Mouse (Mus musculus): ENCODE results near the gene Tmem190. TPM values are rescaled to one million over a fixed set of nuclear protein-coding genes. Genes with fewer than 3 reads are reported as not detected.

Tmem190 gene
- polyA plus RNA-seq, 1 experiment: not detected

DNA sequence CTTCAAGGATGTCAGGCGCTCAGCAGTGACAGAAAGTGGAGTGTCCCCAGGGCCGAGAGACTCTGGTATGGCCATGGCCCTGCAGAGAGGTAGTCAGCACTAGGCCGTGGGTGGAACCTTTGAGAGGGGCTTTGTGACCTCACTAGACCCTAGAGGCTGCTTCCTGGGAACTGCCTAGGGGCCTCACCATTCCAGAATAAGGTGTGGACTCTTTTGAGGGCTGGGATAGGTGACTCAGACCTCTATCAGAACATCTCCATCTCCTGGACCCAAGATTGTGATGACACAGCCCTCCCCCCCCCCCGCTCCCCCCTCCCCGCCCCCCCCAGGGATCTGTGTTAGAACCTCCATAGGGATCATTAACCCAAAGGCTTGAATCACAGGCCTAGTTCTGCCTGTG, 11.5 kb upstream of the Tmem190 start, which contains the start of gene Fam71e2:
TSS of gene Fam71e2 (minus strand) at position 101 of the 400 bp plus-strand sequence.
- Histone ChIP-seq H3K4me1 (replicated peaks; ENCODE audit: control insufficient read depth, insufficient read depth, low read length) (no peaks in the 10 kb centered on the region), H3K4me3 (ENCODE audit: control insufficient read depth, insufficient read depth, low read length) (no peak within 1 kb of the TSS)
- WGBS: 91% methylated on average over 4 of the region's 5 CpGs

DNA sequence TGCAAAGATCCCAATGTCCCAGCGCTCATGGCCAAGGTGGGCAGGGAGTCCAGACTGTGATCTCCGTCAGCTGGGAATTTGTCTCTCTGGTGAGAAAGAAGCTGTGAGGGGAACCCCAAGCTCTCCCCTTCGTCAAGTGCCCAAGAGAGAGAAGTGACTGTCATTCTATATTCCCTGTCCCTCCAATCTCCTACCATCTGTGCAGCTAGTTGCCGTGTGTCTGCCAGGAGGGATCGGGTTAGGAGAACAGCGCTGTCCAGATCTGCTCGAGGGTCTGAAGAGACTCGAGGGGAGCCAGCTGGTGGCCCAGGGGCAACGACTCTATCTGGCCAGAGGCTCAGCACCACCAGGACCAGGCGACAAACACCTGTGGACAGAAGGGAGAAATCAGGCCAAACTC, 6.6 kb upstream of the Tmem190 start:
- Histone ChIP-seq H3K36me3 (ENCODE audit: control insufficient read depth, insufficient read depth, low read length) (no peaks in the 10 kb centered on the region), H3K4me3 (ENCODE audit: control insufficient read depth, insufficient read depth, low read length) (no peak overlapping the region), H3K27ac (ENCODE audit: control insufficient read depth, insufficient read depth, low read length) (no peak overlapping the region), H3K4me1 (replicated peaks; ENCODE audit: control insufficient read depth, insufficient read depth, low read length) (no peaks in the 10 kb centered on the region), H3K27me3 (ENCODE audit: control insufficient read depth, insufficient read depth, low read length) (peaks cover 4% of the 10 kb centered on the region; the same call in 1 of the 2 replicates)
- 68% methylated on average over 10 of the region's 10 CpGs for WGBS
- no peak for DNase-seq
- TF ChIP-seq POLR2A (IDR thresholded peaks at IDR 0.05; ENCODE audit: control insufficient read depth, extremely low read depth, insufficient read depth, low read length, poor library complexity): no peak
- TF ChIP-seq CTCF (IDR thresholded peaks at IDR 0.05; ENCODE audit: borderline replicate concordance, control insufficient read depth, extremely low read depth, insufficient read depth, low read length, poor library complexity): no peak

More for the DNA sequence above, 11.5 kb upstream of the Tmem190 start, which contains the start of gene Fam71e2:
- DNase-seq: no peak
- TF ChIP-seq POLR2A (IDR thresholded peaks at IDR 0.05; ENCODE audit: control insufficient read depth, extremely low read depth, insufficient read depth, low read length, poor library complexity) (no peak), CTCF (IDR thresholded peaks at IDR 0.05; ENCODE audit: borderline replicate concordance, control insufficient read depth, extremely low read depth, insufficient read depth, low read length, poor library complexity) (no peak)
- H3K27me3 ChIP-seq (ENCODE audit: control insufficient read depth, insufficient read depth, low read length): peaks cover 4% of the 10 kb centered on the region; the same call in 1 of the 2 replicates
- H3K27ac ChIP-seq (ENCODE audit: control insufficient read depth, insufficient read depth, low read length): no peak within 1 kb of the TSS
- no peaks in the 10 kb centered on the region for H3K36me3 ChIP-seq (ENCODE audit: control insufficient read depth, insufficient read depth, low read length)

DNA sequence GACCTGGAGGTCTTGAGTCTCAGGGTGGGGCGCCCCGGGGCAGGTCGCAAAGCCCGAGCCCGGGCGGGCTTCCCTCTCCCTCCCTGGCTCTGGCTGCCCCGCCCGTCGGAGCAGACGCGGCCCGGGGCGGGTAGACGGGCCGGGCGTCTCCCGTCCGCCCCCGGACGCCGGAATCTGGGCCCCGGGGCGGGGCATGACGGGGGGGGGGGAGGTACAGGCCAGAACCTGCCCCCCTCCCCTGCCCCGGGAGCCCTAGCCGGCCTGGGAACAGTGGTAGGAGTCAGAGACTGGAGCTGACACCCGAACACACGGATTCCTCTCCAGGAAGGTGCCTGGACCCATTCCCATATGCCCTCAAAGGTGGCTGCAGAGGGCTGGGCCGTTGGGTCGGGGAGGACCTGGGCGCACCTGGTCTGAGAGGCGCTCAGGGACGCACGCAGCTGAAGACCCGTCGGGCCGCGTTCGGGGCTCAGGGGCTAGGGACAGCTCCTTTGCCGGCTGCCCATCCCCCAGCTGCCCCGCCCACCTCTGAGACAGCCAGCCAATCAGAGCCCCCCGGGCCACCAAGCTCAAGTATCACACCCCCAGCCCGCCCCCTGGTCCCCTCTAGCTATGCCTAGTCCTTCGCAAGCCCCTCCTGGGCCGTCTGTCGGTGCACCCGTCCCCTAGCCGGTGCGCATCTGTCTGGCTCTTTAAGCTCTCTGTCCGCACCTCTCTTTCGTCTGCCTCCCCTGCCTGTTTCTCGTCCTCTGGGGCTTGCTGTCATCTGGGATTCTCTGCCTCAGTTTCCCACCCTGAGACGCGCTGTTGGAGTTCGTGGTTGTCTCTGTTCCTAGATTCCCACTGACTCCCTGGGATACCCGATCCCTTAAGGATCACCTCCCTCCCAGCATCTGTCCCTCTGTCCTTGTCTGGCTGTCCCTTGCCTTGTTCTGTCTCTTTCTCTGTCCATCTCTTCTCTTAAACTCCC, 5.6 kb upstream of the Tmem190 start:
- H3K27me3 ChIP-seq (ENCODE audit: control insufficient read depth, insufficient read depth, low read length): peaks cover 4% of the 10 kb centered on the region; the same call in 1 of the 2 replicates
- no peaks in the 10 kb centered on the region for H3K36me3 ChIP-seq (ENCODE audit: control insufficient read depth, insufficient read depth, low read length)
- no peaks in the 10 kb centered on the region for H3K4me1 ChIP-seq (replicated peaks; ENCODE audit: control insufficient read depth, insufficient read depth, low read length)
- WGBS: 4% methylated on average over 42 of the region's 56 CpGs
- no peak overlapping the region for H3K27ac ChIP-seq (ENCODE audit: control insufficient read depth, insufficient read depth, low read length)
- no peak for TF ChIP-seq POLR2A (IDR thresholded peaks at IDR 0.05; ENCODE audit: control insufficient read depth, extremely low read depth, insufficient read depth, low read length, poor library complexity)
- no peak for TF ChIP-seq CTCF (IDR thresholded peaks at IDR 0.05; ENCODE audit: borderline replicate concordance, control insufficient read depth, extremely low read depth, insufficient read depth, low read length, poor library complexity)
- peak; percentile 34 for DNase-seq
- peak overlapping the region; percentile 4; the same call in 1 of the 2 replicates for H3K4me3 ChIP-seq (ENCODE audit: control insufficient read depth, insufficient read depth, low read length)

DNA sequence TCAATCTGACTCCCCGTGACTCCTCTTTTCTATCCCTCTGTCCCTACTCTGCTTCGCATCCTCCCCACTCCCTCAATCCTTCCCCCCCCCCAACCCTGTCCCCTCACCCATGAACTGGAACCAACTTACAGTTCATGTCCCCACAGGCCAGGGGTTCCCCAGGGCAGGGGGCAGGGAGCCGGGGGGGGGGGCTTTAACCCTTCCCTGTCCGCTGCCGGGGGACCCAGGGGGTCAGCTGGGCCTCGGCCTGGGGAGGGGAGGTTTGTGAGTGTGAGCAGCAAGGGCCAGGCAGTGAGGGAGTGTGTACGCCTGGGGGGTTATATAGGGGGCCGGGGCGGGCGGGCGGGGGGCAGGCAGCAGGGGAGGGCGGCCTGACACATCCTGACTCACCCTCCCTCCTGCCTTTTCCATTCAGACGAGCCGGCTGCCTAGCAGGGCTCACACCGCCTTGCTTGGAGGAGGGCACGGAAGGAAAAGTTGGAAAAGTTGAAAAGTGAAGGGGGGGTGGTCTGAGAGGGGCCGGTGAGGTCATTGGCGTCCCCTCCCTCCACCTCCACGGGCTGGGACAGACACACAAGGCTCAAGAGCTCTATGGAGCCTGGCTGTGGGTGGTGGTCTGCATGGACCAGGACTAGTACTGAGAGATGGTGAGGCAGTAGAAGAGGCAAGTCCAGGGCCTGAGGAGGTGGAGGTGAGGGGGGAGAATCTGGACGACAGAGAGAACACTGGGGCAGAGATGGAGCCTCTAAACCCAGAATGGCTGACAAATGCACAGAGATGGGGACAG, 4.7 kb upstream of the Tmem190 start:
- Histone ChIP-seq H3K36me3 (ENCODE audit: control insufficient read depth, insufficient read depth, low read length) (no peaks in the 10 kb centered on the region), H3K4me3 (ENCODE audit: control insufficient read depth, insufficient read depth, low read length) (no peak overlapping the region), H3K27me3 (ENCODE audit: control insufficient read depth, insufficient read depth, low read length) (peaks cover 4% of the 10 kb centered on the region; the same call in 1 of the 2 replicates), H3K27ac (ENCODE audit: control insufficient read depth, insufficient read depth, low read length) (no peak overlapping the region), H3K4me1 (replicated peaks; ENCODE audit: control insufficient read depth, insufficient read depth, low read length) (no peaks in the 10 kb centered on the region)
- no peak for DNase-seq
- 53% methylated on average over 20 of the region's 20 CpGs for WGBS
- TF ChIP-seq CTCF (IDR thresholded peaks at IDR 0.05; ENCODE audit: borderline replicate concordance, control insufficient read depth, extremely low read depth, insufficient read depth, low read length, poor library complexity) (no peak), POLR2A (IDR thresholded peaks at IDR 0.05; ENCODE audit: control insufficient read depth, extremely low read depth, insufficient read depth, low read length, poor library complexity) (no peak)

DNA sequence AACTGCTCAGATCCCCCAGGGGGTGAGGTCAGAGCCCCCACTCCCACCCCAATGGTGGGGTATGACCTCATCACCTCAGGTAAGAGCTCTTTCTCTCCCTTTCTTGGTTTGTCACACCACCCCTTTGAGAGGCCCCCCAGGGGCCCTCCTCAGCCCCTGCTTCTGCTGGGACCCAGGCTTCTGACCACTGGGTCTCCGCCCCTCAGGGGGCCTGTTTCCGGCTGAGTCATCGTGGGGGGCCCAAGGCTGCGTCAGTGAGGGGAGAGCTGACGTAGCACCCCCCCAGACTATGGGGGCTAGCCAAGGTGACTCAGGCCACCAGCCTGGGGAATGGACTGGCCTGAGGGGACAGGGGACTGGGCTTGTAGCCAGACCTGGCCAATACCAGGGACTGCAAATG, 2.8 kb upstream of the Tmem190 start:
- H3K36me3 ChIP-seq (ENCODE audit: control insufficient read depth, insufficient read depth, low read length): no peaks in the 10 kb centered on the region
- no peak for DNase-seq
- TF ChIP-seq CTCF (IDR thresholded peaks at IDR 0.05; ENCODE audit: borderline replicate concordance, control insufficient read depth, extremely low read depth, insufficient read depth, low read length, poor library complexity): peak; percentile 36; the same call in 1 of the 2 replicates
- no peak for TF ChIP-seq POLR2A (IDR thresholded peaks at IDR 0.05; ENCODE audit: control insufficient read depth, extremely low read depth, insufficient read depth, low read length, poor library complexity)
- H3K4me1 ChIP-seq (replicated peaks; ENCODE audit: control insufficient read depth, insufficient read depth, low read length): no peaks in the 10 kb centered on the region
- H3K4me3 ChIP-seq (ENCODE audit: control insufficient read depth, insufficient read depth, low read length): no peak overlapping the region
- 9% methylated on average over 5 of the region's 5 CpGs for WGBS
- H3K27me3 ChIP-seq (ENCODE audit: control insufficient read depth, insufficient read depth, low read length): peaks cover 2% of the 10 kb centered on the region; the same call in 1 of the 2 replicates
- H3K27ac ChIP-seq (ENCODE audit: control insufficient read depth, insufficient read depth, low read length): no peak overlapping the region

DNA sequence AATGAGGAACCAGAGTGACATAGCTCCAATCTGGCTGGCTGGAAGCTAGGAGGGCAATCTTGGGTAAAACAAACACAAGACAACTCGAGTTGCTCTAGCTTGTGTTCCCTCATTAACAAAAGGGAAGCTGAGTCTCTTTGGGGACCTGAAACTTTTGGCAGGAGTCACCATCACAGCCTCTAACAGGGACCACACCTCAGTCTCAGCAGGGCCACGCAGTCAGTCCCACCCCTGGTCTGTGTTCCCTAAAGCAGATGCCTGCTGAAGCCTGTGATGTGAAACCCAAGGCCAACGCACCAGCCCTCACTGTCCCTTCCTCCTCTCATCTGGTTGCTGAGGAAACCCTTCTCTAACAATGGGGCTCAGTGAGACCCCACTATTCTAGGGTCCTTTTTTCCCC, 607 bp upstream of the Tmem190 start:
- H3K4me1 ChIP-seq (replicated peaks; ENCODE audit: control insufficient read depth, insufficient read depth, low read length): no peaks in the 10 kb centered on the region
- TF ChIP-seq CTCF (IDR thresholded peaks at IDR 0.05; ENCODE audit: borderline replicate concordance, control insufficient read depth, extremely low read depth, insufficient read depth, low read length, poor library complexity): no peak
- no peak for TF ChIP-seq POLR2A (IDR thresholded peaks at IDR 0.05; ENCODE audit: control insufficient read depth, extremely low read depth, insufficient read depth, low read length, poor library complexity)
- 51% methylated on average over 3 of the region's 3 CpGs for WGBS
- no peaks in the 10 kb centered on the region; the same call in 1 of the 2 replicates for H3K27me3 ChIP-seq (ENCODE audit: control insufficient read depth, insufficient read depth, low read length)
- DNase-seq: no peak
- no peak overlapping the region for H3K27ac ChIP-seq (ENCODE audit: control insufficient read depth, insufficient read depth, low read length)
- no peaks in the 10 kb centered on the region for H3K36me3 ChIP-seq (ENCODE audit: control insufficient read depth, insufficient read depth, low read length)
- H3K4me3 ChIP-seq (ENCODE audit: control insufficient read depth, insufficient read depth, low read length): no peak overlapping the region
